Mouse (Mus musculus) limb, embryonic 12.5 days (tissue): Measurements from ENCODE around the gene Ier2. TPM values are rescaled to one million over a fixed set of nuclear protein-coding genes. Genes with fewer than 3 reads are reported as not detected.

ENCODE experiments used
- ATAC-seq: fragments of 200-750 bp; cut with Nextera tagmentation; 2 replicates; pipeline ENCODE4 v1.8.0; 2017; ENCODE audit warnings: low read depth, moderate TSS enrichment; ENCODE audit not compliant: insufficient number of reproducible peaks, insufficient read depth, low FRiP score, low TSS enrichment
- H3K27ac ChIP-seq: fragments of 300-500 bp; sonication (generic); 2 replicates; pipeline ENCODE4 v1.5.1; 2016; ENCODE audit warnings: mild to moderate bottlenecking, moderate library complexity
- H3K27me3 ChIP-seq: fragments of 300-500 bp; sonication (generic); 2 replicates; pipeline ENCODE4 v1.6.1; 2016; ENCODE audit warnings: mild to moderate bottlenecking, moderate library complexity
- H3K36me3 ChIP-seq: fragments of 300-500 bp; sonication (generic); 2 replicates; pipeline ENCODE4 v1.6.1; 2016; ENCODE audit warnings: mild to moderate bottlenecking, moderate library complexity
- H3K4me1 ChIP-seq: fragments of 300-500 bp; sonication (generic); replicated peaks from 2 replicates; pipeline ENCODE4 v1.6.1; 2016
- H3K4me2 ChIP-seq: fragments of 300-500 bp; sonication (generic); 2 replicates; pipeline ENCODE4 v1.6.1; 2016; ENCODE audit warnings: mild to moderate bottlenecking, moderate library complexity
- H3K4me3 ChIP-seq: fragments of 300-500 bp; sonication (generic); replicated peaks from 2 replicates; pipeline ENCODE4 v1.5.1; 2016; ENCODE audit warnings: mild to moderate bottlenecking
- H3K9ac ChIP-seq: fragments of 300-500 bp; sonication (generic); replicated peaks from 2 replicates; pipeline ENCODE4 v1.6.1; 2016; ENCODE audit warnings: mild to moderate bottlenecking, moderate library complexity
- H3K9me3 ChIP-seq: fragments of 300-500 bp; sonication (generic); 2 replicates; pipeline ENCODE4 v1.6.1; 2016; ENCODE audit warnings: mild to moderate bottlenecking, moderate library complexity
- whole genome bisulfite sequencing: fragments of 180-500 bp; shearing (Covaris S2); methylation state at CpG from one replicate; pipeline ENCODE4 v1.1.7; 2016; 5-methylcytosine and 5-hydroxymethylcytosine counted together
- polyA plus RNA-seq: library from polyadenylated mRNA; unstranded; fragments of >200 nt; fragmentation: Nextera tagmentation; extraction: Ambion mirVana; gene quantifications from 2 replicates; pipeline ENCODE4 v1.2.1, GENCODE M21; 2016

Gene Ier2
- polyA plus RNA-seq, 1 experiment from 2014 or later, result 144 TPM

- peak overlapping the region; percentile 97 for H3K27ac ChIP-seq
- H3K4me3 ChIP-seq, result peak overlapping the region; percentile 97
- peak overlapping the region; percentile 96 for H3K9ac ChIP-seq
- no peaks in the 10 kb centered on the region for H3K9me3 ChIP-seq
- no peaks in the 10 kb centered on the region for H3K36me3 ChIP-seq
- H3K4me1 ChIP-seq, result peaks cover 59% of the 10 kb centered on the region
- no peaks in the 10 kb centered on the region for H3K27me3 ChIP-seq
- no peak for ATAC-seq
- under 1% methylated on average over 20 of the region's 20 CpGs for WGBS
- peak overlapping the region; percentile 89 for H3K4me2 ChIP-seq
Observed at GRCm38 (mm10) chr8:84660819-84661457, 1.7 kb downstream of the Ier2 start.

- Histone ChIP-seq H3K9me3 (no peaks in the 10 kb centered on the region), H3K4me3 (peak overlapping the region; percentile 97), H3K9ac (peak overlapping the region; percentile 96), H3K36me3 (no peaks in the 10 kb centered on the region), H3K4me1 (peaks cover 60% of the 10 kb centered on the region), H3K27me3 (no peaks in the 10 kb centered on the region), H3K4me2 (peak overlapping the region; percentile 89), H3K27ac (peak overlapping the region; percentile 97)
- ATAC-seq, result no peak
- under 1% methylated on average over 33 of the region's 33 CpGs for WGBS
Observed at GRCm38 (mm10) chr8:84659936-84660818, 2.5 kb downstream of the Ier2 start.

- H3K4me3 ChIP-seq, result no peak overlapping the region
- no peak overlapping the region for H3K4me2 ChIP-seq
- H3K27me3 ChIP-seq, result no peaks in the 10 kb centered on the region
- ATAC-seq, result no peak
- H3K9ac ChIP-seq, result no peak overlapping the region
- no peaks in the 10 kb centered on the region for H3K9me3 ChIP-seq
- peaks cover 68% of the 10 kb centered on the region for H3K4me1 ChIP-seq
- H3K27ac ChIP-seq, result peak overlapping the region; percentile 97; the same call in 1 of the 2 replicates
- WGBS, result 68% methylated on average over 1 of the region's 1 CpGs
- no peaks in the 10 kb centered on the region for H3K36me3 ChIP-seq
Observed at GRCm38 (mm10) chr8:84658951-84659350, 3.7 kb downstream of the Ier2 start.

GRCm38 (mm10) chr8:84657680-84658079 lies 5.0 kb downstream of the Ier2 start:
- peak overlapping the region; percentile 100 for H3K27ac ChIP-seq
- no peak overlapping the region for H3K4me3 ChIP-seq
- no peaks in the 10 kb centered on the region for H3K36me3 ChIP-seq
- ATAC-seq, result no peak
- peak overlapping the region; percentile 76 for H3K4me2 ChIP-seq
- no peaks in the 10 kb centered on the region for H3K9me3 ChIP-seq
- 36% methylated on average over 4 of the region's 4 CpGs for WGBS
- H3K4me1 ChIP-seq, result peaks cover 63% of the 10 kb centered on the region
- no peaks in the 10 kb centered on the region for H3K27me3 ChIP-seq
- no peak overlapping the region for H3K9ac ChIP-seq

GRCm38 (mm10) chr8:84657203-84657602 lies 5.4 kb downstream of the Ier2 start:
- no peak for ATAC-seq
- Histone ChIP-seq H3K4me1 (peaks cover 63% of the 10 kb centered on the region), H3K9me3 (no peaks in the 10 kb centered on the region), H3K36me3 (no peaks in the 10 kb centered on the region), H3K4me3 (peak overlapping the region; percentile 37), H3K9ac (peak overlapping the region; percentile 69; the same call in 1 of the 2 replicates), H3K27ac (peak overlapping the region; percentile 100), H3K4me2 (peak overlapping the region; percentile 76), H3K27me3 (no peaks in the 10 kb centered on the region)

GRCm38 (mm10) chr8:84656641-84657126 lies 6.0 kb downstream of the Ier2 start:
- under 1% methylated on average over 23 of the region's 23 CpGs for WGBS
- H3K27me3 ChIP-seq, result no peaks in the 10 kb centered on the region
- ATAC-seq, result peak; percentile 44

GRCm38 (mm10) chr8:84656191-84656525 lies 6.5 kb downstream of the Ier2 start:
- Histone ChIP-seq H3K9ac (peak overlapping the region; percentile 69), H3K4me1 (peaks cover 66% of the 10 kb centered on the region), H3K4me2 (peak overlapping the region; percentile 76), H3K27me3 (no peaks in the 10 kb centered on the region), H3K27ac (peak overlapping the region; percentile 100), H3K4me3 (peak overlapping the region; percentile 37), H3K36me3 (no peaks in the 10 kb centered on the region), H3K9me3 (no peaks in the 10 kb centered on the region)
- WGBS, result 0% methylated on average over 10 of the region's 10 CpGs
- peak; percentile 44 for ATAC-seq

More at GRCm38 (mm10) chr8:84656641-84657126, 6.0 kb downstream of the Ier2 start:
- no peaks in the 10 kb centered on the region for H3K9me3 ChIP-seq
- peak overlapping the region; percentile 37 for H3K4me3 ChIP-seq
- H3K36me3 ChIP-seq, result no peaks in the 10 kb centered on the region
- H3K9ac ChIP-seq, result peak overlapping the region; percentile 69
- H3K4me2 ChIP-seq, result peak overlapping the region; percentile 76
- H3K4me1 ChIP-seq, result peaks cover 63% of the 10 kb centered on the region
- H3K27ac ChIP-seq, result peak overlapping the region; percentile 100

GRCm38 (mm10) chr8:84655336-84656190 lies 7.1 kb downstream of the Ier2 start:
- Histone ChIP-seq H3K9ac (peak overlapping the region; percentile 69), H3K4me2 (peak overlapping the region; percentile 76), H3K9me3 (no peaks in the 10 kb centered on the region), H3K4me3 (peak overlapping the region; percentile 37), H3K4me1 (peaks cover 68% of the 10 kb centered on the region), H3K36me3 (no peaks in the 10 kb centered on the region), H3K27me3 (no peaks in the 10 kb centered on the region), H3K27ac (peak overlapping the region; percentile 100)
- 0% methylated on average over 15 of the region's 15 CpGs for WGBS
- peak; percentile 71 for ATAC-seq

GRCm38 (mm10) chr8:84654597-84654996 lies 8.1 kb downstream of the Ier2 start:
- no peak for ATAC-seq
- no peaks in the 10 kb centered on the region for H3K27me3 ChIP-seq
- peak overlapping the region; percentile 100 for H3K27ac ChIP-seq
- peak overlapping the region; percentile 37; the same call in 1 of the 2 replicates for H3K4me3 ChIP-seq
- WGBS, result 37% methylated on average over 4 of the region's 4 CpGs
- H3K9me3 ChIP-seq, result no peaks in the 10 kb centered on the region
- H3K9ac ChIP-seq, result no peak overlapping the region
- H3K4me2 ChIP-seq, result peak overlapping the region; percentile 76
- H3K4me1 ChIP-seq, result peaks cover 65% of the 10 kb centered on the region
- no peaks in the 10 kb centered on the region for H3K36me3 ChIP-seq

GRCm38 (mm10) chr8:84653092-84653631 lies 9.5 kb downstream of the Ier2 start:
- no peak for ATAC-seq
- peaks cover 56% of the 10 kb centered on the region for H3K4me1 ChIP-seq
- H3K4me2 ChIP-seq, result peak overlapping the region; percentile 29
- WGBS, result 30% methylated on average over 9 of the region's 9 CpGs
- no peaks in the 10 kb centered on the region for H3K36me3 ChIP-seq
- H3K4me3 ChIP-seq, result peak overlapping the region; percentile 3; the same call in 1 of the 2 replicates
- H3K27ac ChIP-seq, result peak overlapping the region; percentile 83
- no peak overlapping the region for H3K9ac ChIP-seq
- no peaks in the 10 kb centered on the region for H3K9me3 ChIP-seq
- H3K27me3 ChIP-seq, result no peaks in the 10 kb centered on the region
